Mouse (Mus musculus): ENCODE measurements at regions not wholly inside any gene's neighbourhood (a gene's known extent, or its start where the extent isn't known, plus 50 kb on each side); places are given as distances from the start of the nearest gene placed in this dataset.

DNA sequence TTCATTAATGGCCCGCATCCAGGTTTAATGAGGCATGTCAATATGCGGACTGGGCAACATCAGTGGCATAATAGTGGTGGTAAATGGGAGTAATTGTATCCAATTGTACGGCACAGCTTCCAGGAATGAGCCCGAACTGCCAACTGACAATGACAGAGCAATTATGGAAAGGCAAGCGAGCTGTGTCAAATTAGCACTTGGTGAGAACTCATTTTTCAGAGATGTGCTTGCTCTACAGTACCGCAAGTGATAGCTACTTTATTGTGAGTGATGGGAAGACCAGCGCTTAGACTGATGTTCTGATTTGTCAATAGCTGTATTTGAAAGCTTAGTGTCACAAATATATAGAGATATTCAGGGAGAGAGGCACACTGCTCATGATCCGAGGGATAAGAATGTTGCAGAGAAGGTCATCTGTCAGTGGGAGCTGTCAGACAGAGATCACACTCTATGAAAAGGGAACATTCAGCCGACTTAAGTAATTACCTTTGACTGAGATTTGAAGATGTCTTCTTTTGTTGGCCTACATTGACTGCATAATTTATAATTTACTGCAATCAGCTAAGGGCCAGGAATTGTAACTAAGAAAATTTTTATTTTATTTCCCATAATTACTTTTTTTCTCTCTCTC is 290.7 kb downstream of the Tfec start:
- ATAC-seq (ENCODE audit: low read depth) (peak; percentile 50; the same call in 1 of the 2 replicates), DNase-seq (ENCODE audit: low spot score) (peak; percentile 38)
- Histone ChIP-seq H3K36me3 (ENCODE audit: control insufficient read depth, insufficient read depth, low read length) (no peaks in the 10 kb centered on the region), H3K4me1 (ENCODE audit: control insufficient read depth, insufficient read depth, low read length) (no peaks in the 10 kb centered on the region), H3K9me3 (ENCODE audit: control insufficient read depth, low read length) (no peaks in the 10 kb centered on the region), H3K27ac (replicated peaks; ENCODE audit: low read depth, low read length) (no peak overlapping the region), H3K9ac (ENCODE audit: low read depth, low read length) (no peak overlapping the region), H3K4me3 (ENCODE audit: low read depth, low read length) (no peak overlapping the region), H3K27me3 (replicated peaks; ENCODE audit: control insufficient read depth, insufficient read depth, low read length) (no peaks in the 10 kb centered on the region), H3K4me2 (ENCODE audit: low read depth, low read length) (no peak overlapping the region)
- WGBS, result 57% methylated on average over 9 of the region's 9 CpGs

- no peak overlapping the region for H3K4me3 ChIP-seq (ENCODE audit: low read depth, low read length)
- no peak overlapping the region for H3K9ac ChIP-seq (ENCODE audit: low read depth, low read length)
- DNase-seq (ENCODE audit: low spot score), result no peak
- no peaks in the 10 kb centered on the region for H3K36me3 ChIP-seq (ENCODE audit: control insufficient read depth, insufficient read depth, low read length)
- H3K9me3 ChIP-seq (ENCODE audit: control insufficient read depth, low read length), result no peaks in the 10 kb centered on the region
- H3K27ac ChIP-seq (replicated peaks; ENCODE audit: low read depth, low read length), result no peak overlapping the region
- 72% methylated on average over 4 of the region's 4 CpGs for WGBS
- no peak for ATAC-seq (ENCODE audit: low read depth)
- H3K4me2 ChIP-seq (ENCODE audit: low read depth, low read length), result no peak overlapping the region
- no peaks in the 10 kb centered on the region for H3K27me3 ChIP-seq (replicated peaks; ENCODE audit: control insufficient read depth, insufficient read depth, low read length)
- H3K4me1 ChIP-seq (ENCODE audit: control insufficient read depth, insufficient read depth, low read length), result no peaks in the 10 kb centered on the region
These were observed 291.4 kb downstream of the Tfec start for GRCm38 (mm10) chr6:16606687-16607392.

DNA sequence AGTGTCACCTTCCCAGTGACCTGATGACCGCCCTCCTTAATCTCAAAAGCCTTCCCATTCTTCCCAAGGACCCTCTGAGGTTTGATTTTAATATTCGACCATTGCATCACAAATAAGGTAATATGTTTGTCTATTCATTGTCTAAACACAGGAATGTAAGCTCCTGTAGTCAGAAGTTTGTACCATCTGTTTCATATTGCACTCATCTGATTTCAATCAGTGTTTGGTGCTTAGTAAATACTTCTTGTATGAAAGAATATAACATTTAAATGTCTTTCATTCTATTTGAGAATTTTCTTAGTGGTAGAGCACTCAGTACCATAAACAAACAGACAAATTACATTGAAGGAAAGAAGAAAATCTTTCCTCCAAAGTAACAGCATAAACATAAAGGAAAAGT is 305.8 kb downstream of the Tfec start:
- H3K27ac ChIP-seq (replicated peaks; ENCODE audit: low read depth, low read length), result no peak overlapping the region
- WGBS, result 58% methylated on average over 2 of the region's 2 CpGs
- no peak for ATAC-seq (ENCODE audit: low read depth)

DNA sequence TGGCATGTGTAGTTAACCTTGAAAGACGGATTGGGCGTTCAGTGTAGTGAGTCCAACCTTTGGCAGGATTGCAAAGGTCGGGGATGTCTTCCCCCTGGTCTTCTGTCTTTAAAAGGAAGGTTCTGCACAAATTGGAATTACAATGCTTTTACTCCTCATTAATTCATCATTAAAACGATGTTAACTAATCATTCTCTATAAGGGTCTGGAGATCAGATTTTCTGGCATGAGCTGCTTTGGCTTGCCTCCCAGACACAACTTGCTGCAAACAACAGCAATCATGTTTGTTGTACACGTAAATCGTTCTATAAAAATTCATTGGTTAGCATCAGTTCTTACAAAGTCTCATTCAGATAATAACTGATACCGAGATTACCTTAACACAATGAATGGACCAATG is 315.9 kb downstream of the Tfec start:
- no peak overlapping the region for H3K9ac ChIP-seq (ENCODE audit: low read depth, low read length)
- 74% methylated on average over 7 of the region's 7 CpGs for WGBS
- H3K4me1 ChIP-seq (ENCODE audit: control insufficient read depth, insufficient read depth, low read length), result no peaks in the 10 kb centered on the region
- H3K27ac ChIP-seq (replicated peaks; ENCODE audit: low read depth, low read length), result no peak overlapping the region
- no peaks in the 10 kb centered on the region for H3K27me3 ChIP-seq (replicated peaks; ENCODE audit: control insufficient read depth, insufficient read depth, low read length)
- DNase-seq (ENCODE audit: low spot score) (no peak), ATAC-seq (ENCODE audit: low read depth) (no peak)
- H3K36me3 ChIP-seq (ENCODE audit: control insufficient read depth, insufficient read depth, low read length), result no peaks in the 10 kb centered on the region
- H3K4me3 ChIP-seq (ENCODE audit: low read depth, low read length), result no peak overlapping the region
- no peak overlapping the region for H3K4me2 ChIP-seq (ENCODE audit: low read depth, low read length)
- no peaks in the 10 kb centered on the region for H3K9me3 ChIP-seq (ENCODE audit: control insufficient read depth, low read length)

More for the DNA sequence above, 305.8 kb downstream of the Tfec start:
- Histone ChIP-seq H3K9ac (ENCODE audit: low read depth, low read length) (no peak overlapping the region), H3K4me1 (ENCODE audit: control insufficient read depth, insufficient read depth, low read length) (peaks cover 3% of the 10 kb centered on the region; the same call in 1 of the 2 replicates), H3K9me3 (ENCODE audit: control insufficient read depth, low read length) (no peaks in the 10 kb centered on the region), H3K4me2 (ENCODE audit: low read depth, low read length) (no peak overlapping the region), H3K4me3 (ENCODE audit: low read depth, low read length) (no peak overlapping the region), H3K36me3 (ENCODE audit: control insufficient read depth, insufficient read depth, low read length) (no peaks in the 10 kb centered on the region), H3K27me3 (replicated peaks; ENCODE audit: control insufficient read depth, insufficient read depth, low read length) (no peaks in the 10 kb centered on the region)
- peak; percentile 23 for DNase-seq (ENCODE audit: low spot score)

DNA sequence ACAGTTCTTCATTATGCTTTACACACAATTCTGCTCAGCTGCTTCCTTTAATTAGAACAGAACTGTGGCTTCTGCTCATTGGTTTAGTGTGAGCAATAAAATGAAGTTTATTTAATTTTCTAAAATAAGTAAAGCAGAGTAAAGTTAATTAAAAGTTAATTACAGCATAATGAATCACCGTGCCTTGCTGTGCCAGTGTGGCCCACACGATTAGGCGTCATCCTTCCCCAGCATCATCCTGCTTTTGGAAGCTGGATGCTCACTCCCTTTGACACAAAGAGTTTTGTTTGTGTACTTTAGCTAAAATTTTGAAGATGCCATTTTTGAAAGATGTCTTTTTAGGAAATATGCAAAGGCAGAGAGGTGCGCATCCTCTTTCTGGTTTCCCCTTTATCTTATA is 316.4 kb downstream of the Tfec start:
- 92% methylated on average over 4 of the region's 4 CpGs for WGBS
- Histone ChIP-seq H3K9me3 (ENCODE audit: control insufficient read depth, low read length) (no peaks in the 10 kb centered on the region), H3K4me1 (ENCODE audit: control insufficient read depth, insufficient read depth, low read length) (no peaks in the 10 kb centered on the region), H3K4me3 (ENCODE audit: low read depth, low read length) (no peak overlapping the region), H3K4me2 (ENCODE audit: low read depth, low read length) (no peak overlapping the region), H3K27ac (replicated peaks; ENCODE audit: low read depth, low read length) (no peak overlapping the region), H3K36me3 (ENCODE audit: control insufficient read depth, insufficient read depth, low read length) (no peaks in the 10 kb centered on the region), H3K27me3 (replicated peaks; ENCODE audit: control insufficient read depth, insufficient read depth, low read length) (no peaks in the 10 kb centered on the region), H3K9ac (ENCODE audit: low read depth, low read length) (no peak overlapping the region)
- ATAC-seq (ENCODE audit: low read depth), result no peak
- no peak for DNase-seq (ENCODE audit: low spot score)

- ATAC-seq (ENCODE audit: low read depth) (no peak), DNase-seq (ENCODE audit: low spot score) (no peak)
- Histone ChIP-seq H3K4me3 (ENCODE audit: low read depth, low read length) (no peak overlapping the region), H3K4me1 (ENCODE audit: control insufficient read depth, insufficient read depth, low read length) (peaks cover 12% of the 10 kb centered on the region; the same call in 1 of the 2 replicates), H3K4me2 (ENCODE audit: low read depth, low read length) (no peak overlapping the region), H3K36me3 (ENCODE audit: control insufficient read depth, insufficient read depth, low read length) (no peaks in the 10 kb centered on the region), H3K9me3 (ENCODE audit: control insufficient read depth, low read length) (no peaks in the 10 kb centered on the region), H3K27me3 (replicated peaks; ENCODE audit: control insufficient read depth, insufficient read depth, low read length) (no peaks in the 10 kb centered on the region), H3K27ac (replicated peaks; ENCODE audit: low read depth, low read length) (no peak overlapping the region), H3K9ac (ENCODE audit: low read depth, low read length) (no peak overlapping the region)
- WGBS, result 74% methylated on average over 2 of the region's 2 CpGs
These were observed 322.4 kb downstream of the Tfec start for GRCm38 (mm10) chr6:16575875-16576274.

DNA sequence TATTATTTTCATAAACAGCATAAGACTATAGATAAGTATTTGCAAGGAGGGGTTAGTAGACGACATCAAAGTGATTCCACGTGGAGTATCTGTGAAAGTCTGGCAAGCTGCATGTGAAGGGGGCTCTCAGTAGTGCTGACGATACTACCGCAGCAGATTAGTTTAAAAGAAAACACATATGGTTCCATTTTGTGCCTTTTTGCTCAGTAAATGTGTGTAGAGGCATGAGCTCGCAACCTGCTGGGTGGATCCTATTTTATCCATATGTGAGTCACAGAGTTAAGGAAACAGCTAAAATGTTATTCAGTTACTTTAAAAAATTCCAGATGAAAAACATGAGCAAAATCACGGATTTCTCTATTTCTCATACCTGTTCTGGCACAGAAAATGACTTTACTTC is 325.4 kb downstream of the Tfec start:
- ATAC-seq (ENCODE audit: low read depth) (no peak), DNase-seq (ENCODE audit: low spot score) (peak; percentile 71)
- peaks cover 12% of the 10 kb centered on the region; the same call in 1 of the 2 replicates for H3K4me1 ChIP-seq (ENCODE audit: control insufficient read depth, insufficient read depth, low read length)
- no peak overlapping the region for H3K4me3 ChIP-seq (ENCODE audit: low read depth, low read length)
- no peak overlapping the region for H3K27ac ChIP-seq (replicated peaks; ENCODE audit: low read depth, low read length)
- H3K36me3 ChIP-seq (ENCODE audit: control insufficient read depth, insufficient read depth, low read length), result no peaks in the 10 kb centered on the region
- no peaks in the 10 kb centered on the region for H3K27me3 ChIP-seq (replicated peaks; ENCODE audit: control insufficient read depth, insufficient read depth, low read length)
- WGBS, result 34% methylated on average over 6 of the region's 6 CpGs
- no peaks in the 10 kb centered on the region for H3K9me3 ChIP-seq (ENCODE audit: control insufficient read depth, low read length)
- no peak overlapping the region for H3K4me2 ChIP-seq (ENCODE audit: low read depth, low read length)
- H3K9ac ChIP-seq (ENCODE audit: low read depth, low read length), result no peak overlapping the region

DNA sequence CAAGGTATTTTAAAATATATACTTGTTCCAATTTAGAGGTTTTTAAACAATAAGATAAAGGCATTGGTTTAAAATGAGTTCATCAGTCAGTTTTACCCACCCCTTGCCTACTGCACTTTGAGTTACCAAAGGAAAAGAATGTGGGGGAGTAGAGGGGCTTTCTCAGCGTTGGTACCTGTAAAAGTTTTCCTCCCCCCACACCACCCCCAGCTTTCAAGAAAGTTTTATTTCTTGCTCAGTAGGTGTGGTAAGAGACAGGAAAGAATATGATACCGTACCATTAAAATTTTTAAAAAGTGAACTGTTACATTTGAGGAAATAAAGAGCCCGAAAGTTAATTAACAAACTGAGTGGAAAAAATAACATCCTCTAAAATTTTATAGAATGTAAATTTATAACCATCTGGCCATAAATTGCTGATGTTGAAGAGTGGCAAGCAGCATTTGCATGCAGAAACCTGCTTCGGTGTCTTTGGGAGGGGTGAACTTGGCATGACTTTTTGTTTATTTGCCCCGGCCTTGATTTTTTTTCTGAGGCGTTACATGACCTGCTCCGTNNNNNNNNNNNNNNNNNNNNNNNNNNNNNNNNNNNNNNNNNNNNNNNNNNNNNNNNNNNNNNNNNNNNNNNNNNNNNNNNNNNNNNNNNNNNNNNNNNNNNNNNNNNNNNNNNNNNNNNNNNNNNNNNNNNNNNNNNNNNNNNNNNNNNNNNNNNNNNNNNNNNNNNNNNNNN is 346.1 kb downstream of the Tfec start:
- no peaks in the 10 kb centered on the region for H3K27me3 ChIP-seq (replicated peaks; ENCODE audit: control insufficient read depth, insufficient read depth, low read length)
- 43% methylated on average over 7 of the region's 7 CpGs for WGBS
- ATAC-seq (ENCODE audit: low read depth), result peak; percentile 30; the same call in 1 of the 2 replicates
- H3K4me1 ChIP-seq (ENCODE audit: control insufficient read depth, insufficient read depth, low read length), result peaks cover 17% of the 10 kb centered on the region
- H3K27ac ChIP-seq (replicated peaks; ENCODE audit: low read depth, low read length), result no peak overlapping the region
- H3K4me3 ChIP-seq (ENCODE audit: low read depth, low read length), result no peak overlapping the region
- no peaks in the 10 kb centered on the region for H3K9me3 ChIP-seq (ENCODE audit: control insufficient read depth, low read length)
- no peak overlapping the region for H3K4me2 ChIP-seq (ENCODE audit: low read depth, low read length)
- no peak overlapping the region for H3K9ac ChIP-seq (ENCODE audit: low read depth, low read length)
- no peaks in the 10 kb centered on the region for H3K36me3 ChIP-seq (ENCODE audit: control insufficient read depth, insufficient read depth, low read length)
- peak; percentile 62 for DNase-seq (ENCODE audit: low spot score)

All from embryonic facial prominence, embryonic 14.5 days (tissue).